Mouse (Mus musculus) liver, adult (tissue): ENCODE data around the gene Lsm5.

Source experiments
- GATA4 ChIP-seq: IDR thresholded peaks from 2 replicates; pipeline ENCODE4 v1.6.1; 2014; ENCODE audit warnings: mild to moderate bottlenecking, low read length; ENCODE audit not compliant: insufficient replicate concordance

Gene Lsm5

GRCm38 (mm10) chr6:56703931-56704900, at the start of gene Lsm5:
Gene Lsm5, minus strand, starts transcription at chr6:56704710.
- no peak for TF ChIP-seq GATA4

DNA sequence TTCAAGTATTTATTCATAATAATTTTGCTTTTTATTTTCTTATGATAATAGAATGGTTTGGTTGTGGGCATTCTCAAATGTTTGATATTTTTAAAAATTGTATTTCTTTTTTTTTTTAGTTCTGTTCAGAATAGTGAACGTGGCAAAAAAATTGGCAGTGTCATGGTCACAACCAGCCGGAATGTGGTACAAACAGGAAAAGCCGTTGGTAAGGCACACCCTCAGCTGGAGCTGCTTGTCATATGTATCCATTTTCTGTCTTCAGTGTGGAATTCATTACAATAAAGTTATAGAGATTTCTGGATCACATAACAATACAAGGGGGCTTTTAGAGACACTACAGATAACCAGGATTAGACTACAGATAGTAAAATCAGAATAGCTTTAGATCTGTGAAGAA, 49.2 kb upstream of the Lsm5 start:
- no peak for TF ChIP-seq GATA4

- no peak for TF ChIP-seq GATA4
Measured at GRCm38 (mm10) chr6:56745950-56746543, 41.5 kb upstream of the Lsm5 start.

DNA sequence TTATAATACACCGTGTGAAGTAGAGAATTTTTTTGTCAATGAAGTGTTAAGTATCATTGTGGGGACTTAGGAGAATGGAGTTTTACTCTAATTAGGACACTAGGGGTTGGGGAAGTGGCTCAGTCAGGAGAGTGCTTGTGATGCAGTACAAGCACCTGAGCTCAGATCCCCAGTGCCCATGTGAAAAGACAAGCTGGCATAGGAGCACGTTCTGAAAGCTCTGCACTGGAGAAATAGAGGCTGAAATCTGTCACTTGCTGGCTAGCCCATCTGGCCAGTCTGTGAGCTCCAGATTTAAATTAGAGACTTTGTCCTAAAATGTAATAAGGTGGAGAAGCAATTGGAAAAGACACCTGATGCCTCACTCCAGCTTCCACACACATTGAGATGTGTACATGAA, 28.0 kb upstream of the Lsm5 start:
- TF ChIP-seq GATA4: no peak

DNA sequence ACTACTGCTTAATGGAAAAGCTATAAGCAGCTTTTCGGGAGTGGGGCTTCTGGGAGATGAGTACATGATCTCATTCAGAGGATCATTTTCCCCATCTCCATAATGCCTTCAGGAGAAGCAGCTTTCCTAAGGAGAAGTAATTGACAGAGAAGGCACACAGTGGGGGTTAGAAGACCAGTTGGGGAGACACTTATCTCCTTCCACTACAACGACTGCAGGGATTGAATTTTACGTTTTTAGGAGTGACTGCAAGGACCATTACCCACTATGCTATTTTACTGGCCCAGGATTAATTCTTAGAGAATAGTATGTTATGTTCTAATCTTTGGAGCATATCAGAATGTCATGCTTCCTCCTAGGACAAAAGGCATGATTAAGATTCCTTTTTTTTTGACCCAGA, 16.4 kb upstream of the Lsm5 start:
- TF ChIP-seq GATA4: no peak

- TF ChIP-seq GATA4: no peak
Measured at GRCm38 (mm10) chr6:56719071-56719470, 14.6 kb upstream of the Lsm5 start.

- no peak for TF ChIP-seq GATA4
Measured at GRCm38 (mm10) chr6:56715270-56715666, 10.8 kb upstream of the Lsm5 start.

GRCm38 (mm10) chr6:56714574-56715269, 10.2 kb upstream of the Lsm5 start, which contains the start of gene Avl9:
Gene Avl9, plus strand, starts transcription at chr6:56714899.
- no peak for TF ChIP-seq GATA4

DNA sequence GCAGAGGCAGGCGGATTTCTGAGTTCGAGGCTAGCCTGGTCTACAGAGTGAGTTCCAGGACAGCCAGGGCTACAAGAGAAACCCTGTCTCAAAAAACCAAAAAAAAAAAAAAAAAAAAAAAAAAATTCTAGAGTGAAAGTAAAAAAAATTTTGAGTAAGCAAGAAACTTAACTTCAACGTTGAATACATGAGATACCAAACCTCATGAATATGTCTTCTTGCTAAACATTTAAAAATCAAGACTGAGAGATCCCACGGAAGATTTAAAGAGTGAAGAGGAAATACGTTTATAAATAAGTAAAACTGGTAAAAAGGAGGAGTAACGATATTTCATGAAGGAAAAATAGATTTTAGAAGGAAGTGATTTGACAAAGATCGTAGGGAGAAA, 9.7 kb upstream of the Lsm5 start:
- no peak for TF ChIP-seq GATA4

DNA sequence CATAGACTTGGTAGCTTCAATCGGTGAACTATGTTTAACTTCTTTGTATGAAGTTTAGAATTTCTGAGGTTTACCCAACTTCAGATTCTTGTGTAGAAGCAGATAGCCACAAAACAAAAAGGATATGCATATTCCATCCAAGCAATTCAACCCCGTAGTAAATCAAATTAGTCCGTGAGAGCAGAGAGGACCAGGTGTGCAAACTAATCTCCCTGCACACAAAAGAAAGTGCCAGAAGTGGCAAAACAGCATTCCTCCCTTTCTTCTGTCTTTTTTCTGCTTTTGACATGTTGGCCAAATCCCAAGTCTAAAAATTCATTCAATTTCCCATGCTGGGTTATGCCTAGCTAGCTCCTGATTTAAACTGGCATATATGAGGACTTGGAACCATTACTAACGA, 12.1 kb downstream of the Lsm5 start:
- no peak for TF ChIP-seq GATA4

- TF ChIP-seq GATA4: no peak
Measured at GRCm38 (mm10) chr6:56691205-56691604, 13.3 kb downstream of the Lsm5 start.

DNA sequence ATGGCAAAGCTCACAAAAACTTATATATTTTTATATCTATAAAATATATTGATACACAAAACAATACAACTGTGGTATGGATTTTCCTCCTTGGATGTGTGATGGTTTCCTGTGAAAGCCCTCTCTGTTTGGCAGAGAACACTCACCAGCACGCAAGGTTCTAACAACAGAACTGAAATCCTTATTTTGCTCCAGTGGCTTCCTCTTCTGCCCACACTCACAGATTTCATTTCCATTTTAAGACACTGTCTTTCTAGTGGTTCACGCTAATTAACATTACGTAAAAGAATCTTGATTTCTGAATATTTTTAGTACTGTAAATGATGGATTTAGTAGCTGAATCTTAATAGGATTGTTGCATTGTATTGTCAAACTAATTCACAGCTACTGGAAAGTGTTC, 16.3 kb downstream of the Lsm5 start:
- no peak for TF ChIP-seq GATA4

GRCm38 (mm10) chr6:56664410-56664809, 40.1 kb downstream of the Lsm5 start:
- TF ChIP-seq GATA4: no peak

DNA sequence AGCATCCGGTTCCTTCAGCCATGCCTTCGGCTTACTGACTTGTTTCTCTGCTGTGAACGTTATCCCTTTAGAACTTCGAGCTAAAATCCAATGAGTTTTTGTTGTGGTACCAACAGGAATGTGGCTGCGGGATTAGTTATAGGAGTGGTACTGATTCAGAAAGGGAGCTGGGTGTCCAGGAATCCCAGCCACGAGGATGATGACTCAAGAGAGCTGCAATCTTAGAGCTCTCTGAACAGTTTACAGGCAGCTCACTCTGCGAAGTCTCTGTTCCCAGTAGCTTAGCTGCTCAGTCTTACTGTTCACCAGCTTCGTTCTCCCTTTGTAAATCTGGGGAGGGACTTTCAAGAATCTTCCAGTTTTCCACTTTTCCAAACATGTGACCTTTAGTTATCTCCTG, 49.1 kb downstream of the Lsm5 start:
- no peak for TF ChIP-seq GATA4

DNA sequence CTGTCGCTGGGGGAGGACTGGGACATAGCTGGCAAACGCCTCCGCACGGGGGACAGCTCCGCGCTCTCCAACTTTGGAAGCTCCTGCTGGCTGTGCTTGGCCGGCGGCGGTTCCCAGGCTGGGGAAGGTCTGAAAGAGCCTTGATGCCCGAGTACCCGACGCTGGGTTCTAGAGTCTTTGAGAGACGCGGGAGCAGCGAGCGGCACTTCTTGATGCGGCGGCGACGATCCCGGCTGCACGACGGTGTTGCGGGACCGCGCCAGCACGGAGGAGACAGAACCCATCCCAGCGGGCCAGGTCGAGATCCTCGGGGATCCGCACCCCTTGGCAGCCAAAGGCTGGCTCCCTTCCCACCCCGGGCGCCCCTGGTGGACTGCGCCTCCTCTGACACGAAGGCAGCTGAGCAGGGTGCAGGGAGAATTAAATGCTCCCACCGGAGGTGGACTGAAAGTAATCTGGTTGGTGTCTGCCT, 52.4 kb downstream of the Lsm5 start:
- TF ChIP-seq GATA4: no peak
